Mouse (Mus musculus) stomach, postnatal 0 days (tissue): ENCODE measurements around the gene Marveld1.

Experiments used
- CTCF ChIP-seq: IDR thresholded peaks from 2 replicates; pipeline ENCODE4 v1.5.1; 2016; ENCODE audit warnings: antibody characterized with exemption, low read depth, mild to moderate bottlenecking, moderate library complexity
- EP300 ChIP-seq: optimal IDR thresholded peaks from 2 replicates; pipeline ENCODE3; 2016; ENCODE audit warnings: antibody characterized with exemption

GRCm38 (mm10) chr19:42163764-42164163 is 16.6 kb downstream of the Marveld1 start, which contains the start of gene Zfyve27:
- TF ChIP-seq CTCF (no peak), EP300 (no peak)
